Mouse (Mus musculus) kidney, embryonic 15.5 days (tissue): ENCODE data around the gene Gpn2. TPM values are rescaled to one million over a fixed set of nuclear protein-coding genes. Genes with fewer than 3 reads are reported as not detected.

Experiments
- ATAC-seq: fragments of 200-750 bp; cut with Nextera tagmentation; replicated peaks from 2 replicates; pipeline ENCODE4 v1.8.0; 2017; ENCODE audit warnings: moderate TSS enrichment; ENCODE audit not compliant: low FRiP score
- H3K27ac ChIP-seq: fragments of 300-500 bp; sonication (generic); 2 replicates; pipeline ENCODE4 v1.5.1; 2015; ENCODE audit warnings: mild to moderate bottlenecking, inconsistent platforms
- H3K27me3 ChIP-seq: fragments of 300-500 bp; sonication (generic); 2 replicates; pipeline ENCODE4 v1.6.1; 2015; ENCODE audit warnings: inconsistent platforms
- H3K36me3 ChIP-seq: fragments of 300-500 bp; sonication (generic); 2 replicates; pipeline ENCODE4 v1.6.1; 2015; ENCODE audit warnings: inconsistent platforms
- H3K4me1 ChIP-seq: fragments of 300-500 bp; sonication (generic); 2 replicates; pipeline ENCODE4 v1.6.1; 2015; ENCODE audit warnings: inconsistent platforms
- H3K4me2 ChIP-seq: fragments of 300-500 bp; sonication (generic); 2 replicates; pipeline ENCODE4 v1.6.1; 2015; ENCODE audit warnings: moderate library complexity, mild to moderate bottlenecking, inconsistent platforms
- H3K4me3 ChIP-seq: fragments of 300-500 bp; sonication (generic); replicated peaks from 2 replicates; pipeline ENCODE4 v1.5.1; 2015; ENCODE audit warnings: mild to moderate bottlenecking, inconsistent platforms
- H3K9ac ChIP-seq: fragments of 300-500 bp; sonication (generic); 2 replicates; pipeline ENCODE4 v1.6.1; 2015; ENCODE audit warnings: mild to moderate bottlenecking, inconsistent platforms
- H3K9me3 ChIP-seq: fragments of 300-500 bp; sonication (generic); replicated peaks from 2 replicates; pipeline ENCODE4 v1.6.1; 2016; ENCODE audit warnings: inconsistent platforms
- WGBS: fragments of 180-500 bp; shearing (Covaris S2); methylation state at CpG from one replicate; pipeline ENCODE4 v1.1.7; 2015; ENCODE audit warnings: mixed read lengths; 5-methylcytosine and 5-hydroxymethylcytosine counted together
- polyA plus RNA-seq: library from polyadenylated mRNA; unstranded; fragments of >200 nt; fragmentation: Nextera tagmentation; extraction: Ambion mirVana; gene quantifications from 2 replicates; pipeline ENCODE4 v1.2.1, GENCODE M21; 2015

Gene Gpn2
- polyA plus RNA-seq: 19.8 and 20.3 TPM in 2 replicates

DNA sequence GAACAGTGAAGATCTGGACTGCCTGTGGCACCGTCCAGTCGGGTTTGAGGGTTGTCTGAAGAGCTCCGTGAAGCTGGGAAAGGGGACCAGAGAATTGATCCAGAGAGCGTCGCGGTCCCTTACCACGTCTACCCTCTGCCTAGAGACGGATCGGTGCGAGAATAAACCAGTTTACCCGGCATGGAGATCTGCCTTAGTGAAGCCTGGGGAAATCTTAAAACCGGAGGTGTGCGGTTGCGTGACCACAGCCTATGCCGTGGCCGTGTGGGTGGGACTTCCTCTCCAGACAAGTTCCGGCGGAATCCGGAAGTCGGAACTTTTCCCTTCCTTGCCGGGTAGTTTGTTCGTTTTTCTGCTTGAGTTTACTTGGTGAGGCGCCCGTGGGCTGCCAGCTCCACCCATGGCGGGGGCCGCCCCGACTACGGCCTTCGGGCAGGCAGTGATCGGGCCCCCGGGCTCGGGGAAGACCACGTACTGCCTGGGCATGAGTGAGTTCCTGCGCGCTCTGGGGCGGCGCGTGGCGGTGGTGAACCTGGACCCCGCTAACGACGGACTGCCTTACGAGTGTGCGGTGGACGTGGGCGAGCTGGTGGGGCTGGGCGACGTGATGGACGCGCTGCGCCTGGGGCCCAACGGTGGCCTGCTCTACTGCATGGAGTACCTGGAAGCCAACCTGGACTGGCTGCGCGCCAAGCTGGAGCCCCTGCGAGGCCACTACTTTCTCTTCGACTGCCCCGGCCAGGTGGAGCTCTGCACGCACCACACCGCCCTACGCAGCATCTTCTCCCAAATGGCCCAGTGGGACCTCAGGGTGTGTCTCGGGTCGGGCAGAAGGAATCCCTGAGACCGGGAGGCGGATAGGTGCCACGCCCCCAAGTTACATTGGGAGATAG is at the start of gene Gpn2:
Gpn2 (plus strand) TSS at position 304 of the 893 bp plus-strand sequence.
- peak; percentile 90 for ATAC-seq
- peak within 1 kb of the TSS; percentile 100 for H3K4me2 ChIP-seq
- H3K9me3 ChIP-seq: no peaks in the 10 kb centered on the region
- H3K27ac ChIP-seq: peak within 1 kb of the TSS; percentile 85
- H3K27me3 ChIP-seq: no peaks in the 10 kb centered on the region
- peaks cover 20% of the 10 kb centered on the region for H3K4me1 ChIP-seq
- H3K36me3 ChIP-seq: peaks cover 68% of the 10 kb centered on the region
- H3K9ac ChIP-seq: peak within 1 kb of the TSS; percentile 83
- WGBS: 2% methylated on average over 65 of the region's 65 CpGs
- peak within 1 kb of the TSS; percentile 92 for H3K4me3 ChIP-seq

DNA sequence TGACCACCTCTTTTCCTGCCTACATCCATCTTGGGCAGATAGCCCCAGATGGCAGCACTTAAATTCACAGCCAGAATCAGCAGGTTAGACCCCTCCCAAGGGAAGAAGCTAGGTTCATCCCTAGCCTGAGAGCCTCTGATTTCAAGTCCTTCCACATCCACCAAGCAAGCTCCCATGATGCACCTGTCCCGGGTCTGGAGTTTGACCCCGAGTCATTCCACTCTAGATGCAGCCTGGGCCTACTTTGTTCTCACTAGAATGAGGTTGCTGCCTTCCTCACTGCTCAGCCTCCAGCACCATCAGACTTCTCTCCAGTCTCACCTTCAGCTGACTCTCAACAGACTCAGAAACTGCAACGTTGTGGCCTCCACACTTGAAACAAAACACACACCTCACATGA is 48.1 kb upstream of the Gpn2 start:
- WGBS: 88% methylated on average over 3 of the region's 3 CpGs
- no peak overlapping the region for H3K9ac ChIP-seq
- no peak overlapping the region for H3K4me3 ChIP-seq
- no peaks in the 10 kb centered on the region for H3K27me3 ChIP-seq
- H3K4me2 ChIP-seq: no peak overlapping the region
- no peaks in the 10 kb centered on the region for H3K4me1 ChIP-seq
- no peak for ATAC-seq
- no peaks in the 10 kb centered on the region for H3K9me3 ChIP-seq
- H3K36me3 ChIP-seq: peaks cover 100% of the 10 kb centered on the region
- no peak overlapping the region for H3K27ac ChIP-seq

DNA sequence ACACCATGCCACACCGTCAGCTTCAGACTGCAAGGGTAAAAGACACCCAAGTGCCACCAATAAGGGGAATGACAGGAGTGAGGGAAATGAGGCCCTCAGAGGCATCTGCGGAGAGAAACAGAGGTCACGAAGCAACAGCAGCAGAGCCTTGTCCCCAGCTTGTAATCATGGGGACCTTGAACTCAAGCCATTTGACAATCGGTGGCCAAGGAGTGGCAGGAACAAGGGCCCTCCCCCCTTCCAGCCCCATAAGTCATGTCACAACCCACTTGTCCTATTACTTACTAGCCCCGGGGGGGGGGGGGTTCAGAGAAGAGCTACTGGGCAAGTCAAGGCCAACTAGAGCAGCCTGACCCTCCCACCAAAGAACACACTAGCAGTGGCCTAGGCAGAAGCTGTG is 47.5 kb upstream of the Gpn2 start:
- no peak overlapping the region for H3K4me2 ChIP-seq
- ATAC-seq: no peak
- H3K9me3 ChIP-seq: no peaks in the 10 kb centered on the region
- H3K9ac ChIP-seq: no peak overlapping the region
- H3K4me3 ChIP-seq: no peak overlapping the region
- no peaks in the 10 kb centered on the region for H3K27me3 ChIP-seq
- WGBS: 79% methylated on average over 5 of the region's 5 CpGs
- H3K36me3 ChIP-seq: peaks cover 100% of the 10 kb centered on the region
- H3K4me1 ChIP-seq: no peaks in the 10 kb centered on the region
- H3K27ac ChIP-seq: no peak overlapping the region

DNA sequence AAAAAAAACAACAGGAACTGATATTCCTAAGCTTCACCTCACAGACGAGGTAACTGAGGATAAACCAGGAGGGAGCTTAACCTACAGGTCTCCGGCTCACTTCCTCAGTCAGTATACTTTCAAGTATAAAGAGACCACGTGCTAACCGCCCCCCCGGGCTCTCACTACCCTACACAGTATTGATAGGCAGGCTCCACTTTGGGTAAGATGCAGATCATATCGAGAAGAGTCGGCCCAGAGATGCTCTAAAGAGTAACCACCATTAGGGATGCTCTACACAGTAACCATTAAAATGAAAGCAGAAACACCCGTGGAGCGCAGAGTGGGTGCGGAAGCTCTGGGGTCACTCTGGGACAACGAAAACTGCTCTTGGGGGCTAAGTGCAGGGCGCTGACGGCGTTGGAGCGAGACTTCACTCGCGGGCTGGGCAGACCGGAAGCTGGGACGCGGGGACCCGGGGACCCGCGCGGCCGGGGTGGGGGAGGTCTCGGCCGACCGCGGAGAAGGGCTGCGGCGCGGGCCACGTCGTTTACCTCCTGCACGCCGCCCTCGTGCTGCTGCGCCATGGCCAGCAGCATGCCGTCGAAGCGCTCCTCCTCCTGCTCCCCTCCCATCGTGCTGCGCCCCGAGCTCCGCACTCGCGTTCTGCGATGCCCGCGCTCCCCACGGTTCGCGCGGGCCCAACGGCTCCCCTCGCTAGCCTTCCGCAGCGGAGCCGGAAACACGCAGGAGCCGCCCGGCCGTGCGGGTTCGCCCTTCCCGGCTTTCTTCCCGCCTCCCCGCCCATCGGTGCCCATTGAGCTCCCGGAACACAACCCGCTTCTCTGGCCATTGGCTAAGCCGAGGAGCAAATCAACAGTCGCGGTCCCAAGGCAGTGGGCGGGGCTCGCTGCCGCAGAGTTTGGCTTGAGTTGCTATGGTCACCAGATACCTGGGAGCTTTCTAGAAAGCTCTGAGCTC is 38.6 kb upstream of the Gpn2 start, which contains the start of gene Nudc:
Nudc (minus strand) TSS at position 725 of the 960 bp plus-strand sequence.
- H3K36me3 ChIP-seq: peaks cover 39% of the 10 kb centered on the region
- under 1% methylated on average over 65 of the region's 77 CpGs for WGBS
- peak; percentile 98 for ATAC-seq

DNA sequence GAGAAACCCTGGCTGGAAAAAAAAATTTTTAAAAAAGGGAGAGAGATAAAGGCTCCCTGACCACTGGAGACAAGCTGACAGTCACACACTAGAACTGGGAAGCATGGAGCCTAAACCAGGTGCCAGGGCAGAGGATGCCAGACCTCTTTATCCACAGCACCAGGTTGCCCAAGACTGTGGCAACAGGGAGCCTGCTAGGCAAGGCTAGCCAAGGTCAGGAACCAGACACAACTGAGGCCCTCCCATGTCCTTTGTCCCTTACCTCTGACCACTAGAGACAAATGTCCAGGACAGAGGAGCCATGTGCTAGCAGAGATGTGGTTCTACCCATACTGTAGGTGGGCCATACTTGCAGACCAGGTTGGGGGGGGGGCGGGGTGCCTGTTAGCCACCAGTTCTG is 32.1 kb upstream of the Gpn2 start:
- Histone ChIP-seq H3K36me3 (no peaks in the 10 kb centered on the region), H3K27me3 (peaks cover 6% of the 10 kb centered on the region; the same call in 1 of the 2 replicates), H3K4me2 (no peak overlapping the region), H3K4me1 (peaks cover under 1% of the 10 kb centered on the region; the same call in 1 of the 2 replicates), H3K27ac (no peak overlapping the region), H3K4me3 (no peak overlapping the region), H3K9ac (no peak overlapping the region), H3K9me3 (no peaks in the 10 kb centered on the region)
- no peak for ATAC-seq
- 100% methylated on average over 1 of the region's 1 CpGs for WGBS

More for the DNA sequence above, 38.6 kb upstream of the Gpn2 start, which contains the start of gene Nudc:
- Histone ChIP-seq H3K27ac (peak within 1 kb of the TSS; percentile 79), H3K4me2 (peak within 1 kb of the TSS; percentile 74), H3K27me3 (no peaks in the 10 kb centered on the region), H3K4me1 (peaks cover 23% of the 10 kb centered on the region), H3K9me3 (no peaks in the 10 kb centered on the region), H3K9ac (peak within 1 kb of the TSS; percentile 95), H3K4me3 (peak within 1 kb of the TSS; percentile 98)

DNA sequence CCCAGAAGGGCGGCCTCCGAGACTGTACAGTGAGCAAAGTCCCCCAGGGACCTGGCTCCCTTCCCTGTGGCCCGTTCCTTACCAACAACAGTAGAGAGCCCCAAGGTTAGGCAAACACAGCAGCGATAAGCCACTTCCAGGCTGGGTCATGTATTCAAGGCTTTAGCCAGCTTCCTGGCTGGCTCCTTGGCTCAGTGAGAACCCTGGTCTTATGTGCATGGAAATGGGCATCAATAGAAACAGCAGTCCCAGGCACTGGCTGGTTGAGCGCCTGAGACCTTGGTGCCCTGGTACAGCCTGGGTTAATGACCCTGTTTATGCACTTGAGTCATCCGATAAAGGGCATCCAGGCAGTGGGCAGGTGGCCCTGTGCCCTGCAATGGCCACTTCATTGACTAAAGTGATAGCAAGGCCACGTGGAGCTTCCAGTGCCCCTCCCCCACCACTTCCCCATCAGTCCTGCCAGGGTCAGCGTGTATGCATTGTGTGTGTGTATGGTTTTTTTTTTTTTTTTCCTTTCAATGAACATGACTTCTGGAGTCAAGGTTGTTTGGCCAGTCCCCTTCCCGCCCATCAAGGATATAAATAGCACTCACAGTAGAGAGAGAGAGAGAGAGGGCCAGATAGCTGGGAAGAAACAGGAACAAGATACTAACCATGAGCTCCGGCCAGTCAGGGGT is 31.3 kb upstream of the Gpn2 start, which contains the start of gene Nr0b2:
Nr0b2 (plus strand) TSS at position 609 of the 680 bp plus-strand sequence.
- 56% methylated on average over 10 of the region's 10 CpGs for WGBS
- H3K27ac ChIP-seq: no peak within 1 kb of the TSS
- H3K4me3 ChIP-seq: no peak within 1 kb of the TSS
- H3K4me2 ChIP-seq: no peak within 1 kb of the TSS
- no peaks in the 10 kb centered on the region for H3K9me3 ChIP-seq
- H3K9ac ChIP-seq: no peak within 1 kb of the TSS
- peaks cover 9% of the 10 kb centered on the region; the same call in 1 of the 2 replicates for H3K27me3 ChIP-seq
- no peaks in the 10 kb centered on the region for H3K36me3 ChIP-seq
- peaks cover 3% of the 10 kb centered on the region; the same call in 1 of the 2 replicates for H3K4me1 ChIP-seq
- ATAC-seq: no peak

DNA sequence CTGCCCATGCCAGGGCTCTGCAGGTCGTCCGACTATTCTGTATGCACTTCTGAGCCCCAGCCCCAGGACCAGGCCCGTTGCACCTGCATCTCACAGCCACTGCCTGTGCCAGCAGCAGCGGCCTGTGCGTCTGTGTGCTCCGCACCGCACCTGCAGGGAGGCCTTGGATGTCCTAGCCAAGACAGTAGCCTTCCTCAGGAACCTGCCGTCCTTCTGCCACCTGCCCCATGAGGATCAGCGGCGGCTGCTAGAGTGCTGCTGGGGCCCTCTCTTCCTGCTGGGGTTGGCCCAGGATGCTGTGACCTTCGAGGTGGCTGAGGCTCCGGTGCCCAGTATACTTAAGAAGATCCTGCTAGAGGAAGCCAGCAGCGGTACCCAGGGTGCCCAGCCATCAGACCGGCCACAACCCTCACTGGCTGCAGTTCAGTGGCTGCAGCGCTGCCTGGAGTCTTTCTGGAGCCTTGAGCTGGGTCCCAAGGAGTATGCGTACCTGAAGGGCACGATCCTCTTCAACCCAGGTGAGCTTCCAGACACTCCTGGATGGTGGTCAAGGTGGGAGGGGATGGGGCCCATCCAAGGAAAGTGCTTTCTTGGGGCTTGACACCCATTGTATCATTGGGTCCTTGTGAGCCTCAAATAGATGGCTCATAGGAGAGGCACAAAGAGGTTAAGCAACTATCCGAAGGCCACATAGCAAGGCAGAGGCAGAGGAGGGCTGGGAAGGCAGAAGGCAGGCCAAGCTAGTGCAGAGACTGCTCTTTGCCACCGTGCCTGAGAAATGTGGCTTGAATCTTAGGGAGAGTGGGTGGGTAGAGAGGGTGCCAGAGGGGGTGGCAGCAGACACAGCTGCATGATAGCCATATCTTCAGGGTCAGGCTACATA is 30.5 kb upstream of the Gpn2 start:
- H3K4me2 ChIP-seq: no peak overlapping the region
- WGBS: 78% methylated on average over 19 of the region's 19 CpGs
- peaks cover 9% of the 10 kb centered on the region; the same call in 1 of the 2 replicates for H3K27me3 ChIP-seq
- no peaks in the 10 kb centered on the region for H3K36me3 ChIP-seq
- no peaks in the 10 kb centered on the region for H3K9me3 ChIP-seq
- no peak overlapping the region for H3K4me3 ChIP-seq
- H3K9ac ChIP-seq: no peak overlapping the region
- peaks cover 3% of the 10 kb centered on the region; the same call in 1 of the 2 replicates for H3K4me1 ChIP-seq
- no peak overlapping the region for H3K27ac ChIP-seq
- ATAC-seq: no peak

DNA sequence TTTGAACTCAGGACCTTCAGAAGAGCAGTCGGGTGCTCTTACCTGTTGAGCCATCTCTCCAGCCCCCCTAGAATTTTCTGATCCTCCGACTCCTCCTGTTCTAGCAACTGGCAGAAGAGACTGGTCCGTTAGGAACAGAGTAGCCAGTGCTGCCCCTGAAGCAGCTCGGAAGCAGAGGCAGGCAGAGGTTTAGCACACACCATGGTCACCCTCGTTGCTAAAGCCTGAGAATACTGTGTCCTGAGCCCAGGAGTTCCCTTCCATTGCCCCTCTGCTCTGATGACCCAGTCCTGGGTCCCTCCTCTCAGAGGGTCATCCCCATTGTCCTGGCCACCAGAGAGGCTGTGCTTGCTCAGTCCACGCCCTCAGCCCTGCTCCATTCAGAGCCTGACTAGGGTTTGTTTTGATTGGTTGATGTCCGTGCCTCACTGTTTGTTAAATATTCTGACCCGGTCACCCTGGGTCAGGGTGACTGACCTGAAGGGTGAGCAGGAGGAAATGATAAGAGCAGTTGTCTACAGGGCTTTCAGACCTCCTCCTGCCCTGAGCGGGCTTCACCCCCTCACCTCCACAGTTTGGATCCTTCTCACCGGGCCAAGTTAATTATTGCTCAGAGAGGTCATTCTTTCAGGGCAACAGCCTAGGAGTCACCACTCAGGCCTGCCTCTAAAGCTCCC is 27.0 kb upstream of the Gpn2 start:
- Histone ChIP-seq H3K36me3 (no peaks in the 10 kb centered on the region), H3K9me3 (no peaks in the 10 kb centered on the region), H3K4me1 (peaks cover 3% of the 10 kb centered on the region; the same call in 1 of the 2 replicates), H3K27me3 (peaks cover 6% of the 10 kb centered on the region; the same call in 1 of the 2 replicates), H3K4me2 (peak overlapping the region; percentile 14; the same call in 1 of the 2 replicates), H3K9ac (no peak overlapping the region), H3K4me3 (no peak overlapping the region), H3K27ac (no peak overlapping the region)
- ATAC-seq: peak; percentile 62; the same call in 1 of the 2 replicates
- 37% methylated on average over 10 of the region's 10 CpGs for WGBS

DNA sequence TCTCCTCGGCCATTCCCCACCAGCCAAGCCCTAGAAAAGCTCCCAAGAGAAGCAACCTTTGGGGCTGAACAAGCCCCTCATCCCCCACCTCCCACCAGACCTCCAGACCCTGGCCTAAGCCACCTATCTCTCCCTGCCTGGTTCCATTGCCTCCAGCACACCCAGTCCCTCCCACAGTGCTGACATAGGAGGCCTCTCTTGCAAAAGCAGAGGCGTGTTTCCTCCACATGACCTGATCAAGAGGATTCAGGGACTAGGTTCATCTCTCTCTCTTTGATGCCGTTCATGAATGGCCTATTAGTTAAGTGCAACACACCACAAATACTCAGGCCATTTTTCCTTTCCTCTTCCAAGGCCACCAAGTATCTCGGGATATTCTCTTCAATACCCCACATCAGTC is 24.3 kb upstream of the Gpn2 start:
- H3K36me3 ChIP-seq: no peaks in the 10 kb centered on the region
- peaks cover 3% of the 10 kb centered on the region; the same call in 1 of the 2 replicates for H3K4me1 ChIP-seq
- H3K27me3 ChIP-seq: peaks cover 6% of the 10 kb centered on the region; the same call in 1 of the 2 replicates
- H3K9ac ChIP-seq: no peak overlapping the region
- no peak overlapping the region for H3K4me2 ChIP-seq
- H3K4me3 ChIP-seq: no peak overlapping the region
- H3K9me3 ChIP-seq: no peaks in the 10 kb centered on the region
- no peak overlapping the region for H3K27ac ChIP-seq
- 76% methylated on average over 4 of the region's 4 CpGs for WGBS
- ATAC-seq: no peak

DNA sequence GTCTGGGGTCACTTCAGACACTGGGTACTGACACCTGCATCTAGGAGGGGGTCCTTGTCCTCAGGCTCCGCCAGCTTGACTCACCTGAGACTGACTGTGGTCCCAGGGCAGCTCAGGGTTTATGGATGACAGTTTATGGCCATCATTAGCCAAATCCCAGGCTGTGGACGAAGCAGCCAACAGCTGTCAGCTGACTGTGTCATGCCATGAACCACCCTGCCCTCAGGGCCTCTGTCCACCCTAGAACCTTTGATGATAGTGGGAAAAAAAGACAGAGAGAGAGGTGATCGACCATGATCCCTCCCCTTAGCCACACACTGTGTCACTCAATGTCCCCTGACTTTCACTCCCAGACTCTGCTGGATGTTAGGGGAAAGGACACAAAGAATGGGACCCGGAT is 22.5 kb upstream of the Gpn2 start:
- Histone ChIP-seq H3K9me3 (no peaks in the 10 kb centered on the region), H3K27me3 (0 out of 2 replicates have a peak, but pooled peaks cover 3% of the 10 kb centered on the region), H3K27ac (no peak overlapping the region), H3K9ac (no peak overlapping the region), H3K4me2 (no peak overlapping the region), H3K4me1 (peaks cover 3% of the 10 kb centered on the region; the same call in 1 of the 2 replicates), H3K4me3 (no peak overlapping the region), H3K36me3 (no peaks in the 10 kb centered on the region)
- 56% methylated on average over 4 of the region's 4 CpGs for WGBS
- no peak for ATAC-seq
